Mouse (Mus musculus): ENCODE data around the gene Hivep3. TPM values are rescaled to one million over a fixed set of nuclear protein-coding genes. Genes with fewer than 3 reads are reported as not detected.

Gene Hivep3
- total and polyA plus RNA-seq, 3 experiments: 14.4 to 32.3 (median 21.2) TPM

DNA sequence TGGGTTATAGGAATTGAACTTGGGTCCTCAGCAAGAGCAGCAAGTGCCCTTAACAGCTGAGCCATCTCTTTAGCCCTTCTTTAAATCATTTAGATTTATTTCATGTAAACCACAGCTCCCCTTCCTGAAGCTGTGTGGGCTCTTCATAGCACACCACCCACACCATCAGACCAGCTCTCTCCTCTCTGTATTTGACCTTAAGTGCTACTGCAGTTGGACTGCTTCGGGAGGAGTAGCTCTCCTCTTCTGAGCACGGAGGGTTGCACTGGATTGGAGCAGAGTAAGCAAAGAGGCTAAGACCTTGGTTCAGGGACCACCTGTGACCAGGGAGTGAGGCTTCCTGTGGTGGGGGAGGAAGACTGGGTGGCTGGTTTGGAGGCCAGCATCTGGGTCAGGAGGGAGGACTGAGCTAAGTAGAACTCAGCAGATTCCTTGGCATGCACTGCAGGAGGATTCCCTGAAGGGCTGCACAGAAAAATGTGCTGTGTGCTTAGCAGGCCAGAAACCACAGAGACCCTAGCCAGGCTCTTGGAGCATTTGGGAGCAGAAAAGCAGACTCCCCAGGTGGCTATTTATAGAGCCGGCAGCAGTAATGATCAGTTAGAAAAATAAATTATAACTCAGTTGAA lies 132.4 kb downstream of the Hivep3 start:
- Histone ChIP-seq H3K36me3 (replicated peaks in 1 of 2; ENCODE audit: control insufficient read depth in 1 of 2, insufficient read depth in 1 of 2, low read length in 1 of 2) (peaks cover 0 to 24% of the 10 kb centered on the region in 2 experiments), H3K27ac (ENCODE audit: insufficient read depth, low read depth) (no peak overlapping the region), H3K27me3 (replicated peaks) (no peaks in the 10 kb centered on the region), H3K4me3 (replicated peaks in 1 of 3; ENCODE audit: low read depth in 2 of 3, low read length in 2 of 3, poor library complexity in 1 of 3) (no peak overlapping the region), H3K4me2 (ENCODE audit: insufficient read depth, low read depth, poor library complexity, severe bottlenecking) (no peak overlapping the region), H3K9ac (ENCODE audit: insufficient read depth, low read depth) (no peak overlapping the region), H3K79me2 (replicated peaks; ENCODE audit: control insufficient read depth, extremely low read depth, insufficient read depth, poor library complexity, severe bottlenecking) (no peaks in the 10 kb centered on the region), H3K9me3 (replicated peaks; ENCODE audit: low read length) (no peaks in the 10 kb centered on the region), H3K4me1 (ENCODE audit: control insufficient read depth in 1 of 2, insufficient read depth in 2 of 2) (peaks cover 0 to 5% of the 10 kb centered on the region in 2 experiments; a peak in 1 of 4 replicates)
- in situ Hi-C loops (cut with MboI; ENCODE audit: low pct_ligation_motif_present, low pct_unique_long_range_greater_than_20kb, low sequenced_read_pairs): no loop called here
- dilution Hi-C loops (cut with MboI; ENCODE audit: extremely low pct_ligation_motif_present, extremely low pct_unique_long_range_greater_than_20kb, low sequenced_read_pairs): no loop called here
- no peak for TF ChIP-seq POLR2AphosphoS2 (IDR thresholded peaks at IDR 0.05; ENCODE audit: low read depth, low read length)
- TF ChIP-seq E2F4 (IDR thresholded peaks at IDR 0.05; ENCODE audit: insufficient replicate concordance, low read depth, low read length): no peak
- TF ChIP-seq IRF4 (IDR thresholded peaks at IDR 0.05; ENCODE audit: low read depth, low read length): no peak
- no peak for TF ChIP-seq MXI1 (IDR thresholded peaks at IDR 0.05; ENCODE audit: low read depth, low read length)
- no peak for TF ChIP-seq TBP (conservative IDR thresholded peaks at IDR 0.05; ENCODE audit: low read depth, low read length)
- TF ChIP-seq NRF1 (IDR thresholded peaks at IDR 0.05; ENCODE audit: low read depth, low read length): no peak
- no peak for DNase-seq (ENCODE audit: extremely low read depth)

DNA sequence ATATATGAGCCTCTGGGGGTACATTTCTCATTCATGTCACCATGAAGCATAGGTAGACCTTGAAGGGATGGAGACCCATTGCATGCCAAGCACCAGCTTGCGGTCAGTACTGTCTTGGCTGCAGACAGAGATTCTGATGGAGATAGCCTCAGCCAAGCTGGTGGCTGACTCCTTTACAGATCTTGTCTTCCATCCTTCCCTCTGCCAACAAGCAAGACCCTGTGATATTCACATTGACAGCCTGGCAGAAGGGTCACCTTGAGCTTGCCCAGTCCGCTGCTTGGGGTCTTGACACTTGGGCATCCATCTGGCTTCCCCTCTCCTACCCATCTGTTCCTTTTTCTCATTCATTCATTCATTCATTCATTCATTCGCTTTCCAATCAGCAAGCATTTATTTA lies 133.5 kb downstream of the Hivep3 start:
- no peak for DNase-seq (ENCODE audit: extremely low read depth)
- peaks cover 0 to 14% of the 10 kb centered on the region in 2 experiments; a peak in 3 of 4 replicates for H3K4me1 ChIP-seq (ENCODE audit: control insufficient read depth in 1 of 2, insufficient read depth in 2 of 2)
- TF ChIP-seq ZNF384 (IDR thresholded peaks at IDR 0.05; ENCODE audit: low read depth, low read length) (no peak), MAFK (IDR thresholded peaks at IDR 0.05; ENCODE audit: insufficient replicate concordance, low read length) (no peak), KAT2A (IDR thresholded peaks at IDR 0.05; ENCODE audit: insufficient replicate concordance, low read length) (no peak), ETS1 (conservative IDR thresholded peaks at IDR 0.05; ENCODE audit: low read depth, low read length) (no peak), HCFC1 (IDR thresholded peaks at IDR 0.05; ENCODE audit: low read depth, low read length) (no peak), USF2 (conservative IDR thresholded peaks at IDR 0.05; ENCODE audit: low read depth, low read length) (no peak), NRF1 (IDR thresholded peaks at IDR 0.05; ENCODE audit: low read depth, low read length) (no peak), RAD21 (IDR thresholded peaks at IDR 0.05; ENCODE audit: low read depth, low read length) (no peak), IRF4 (IDR thresholded peaks at IDR 0.05; ENCODE audit: low read depth, low read length) (no peak), JUN (IDR thresholded peaks at IDR 0.05; ENCODE audit: insufficient read depth, low read depth, low read length) (no peak), ZMIZ1 (IDR thresholded peaks at IDR 0.05; ENCODE audit: low read depth, low read length) (no peak), EP300 (IDR thresholded peaks at IDR 0.05; ENCODE audit: low read length) (no peak), ZKSCAN1 (IDR thresholded peaks at IDR 0.05; ENCODE audit: borderline replicate concordance, low read depth, low read length) (no peak), TCF12 (IDR thresholded peaks at IDR 0.05; ENCODE audit: low read depth, low read length) (no peak), PAX5 (IDR thresholded peaks at IDR 0.05; ENCODE audit: low read length) (no peak), ELF1 (IDR thresholded peaks at IDR 0.05; ENCODE audit: low read depth, low read length) (no peak), CHD2 (IDR thresholded peaks at IDR 0.05; ENCODE audit: low read length) (no peak), RCOR1 (conservative IDR thresholded peaks at IDR 0.05; ENCODE audit: low read depth, low read length) (no peak)
- no peak overlapping the region for H3K27ac ChIP-seq (ENCODE audit: insufficient read depth, low read depth)
- in situ Hi-C loops (cut with MboI; ENCODE audit: low pct_ligation_motif_present, low pct_unique_long_range_greater_than_20kb, low sequenced_read_pairs): no loop called here
- no peaks in the 10 kb centered on the region for H3K79me2 ChIP-seq (replicated peaks; ENCODE audit: control insufficient read depth, extremely low read depth, insufficient read depth, poor library complexity, severe bottlenecking)
- no peaks in the 10 kb centered on the region for H3K9me3 ChIP-seq (replicated peaks; ENCODE audit: low read length)
- H3K4me3 ChIP-seq (replicated peaks in 1 of 3; ENCODE audit: low read depth in 2 of 3, low read length in 2 of 3, poor library complexity in 1 of 3): no peak overlapping the region
- dilution Hi-C loops (cut with MboI; ENCODE audit: extremely low pct_ligation_motif_present, extremely low pct_unique_long_range_greater_than_20kb, low sequenced_read_pairs): no loop called here
- no peaks in the 10 kb centered on the region for H3K27me3 ChIP-seq (replicated peaks)
- peaks cover 0 to 29% of the 10 kb centered on the region in 2 experiments for H3K36me3 ChIP-seq (replicated peaks in 1 of 2; ENCODE audit: control insufficient read depth in 1 of 2, insufficient read depth in 1 of 2, low read length in 1 of 2)
- H3K4me2 ChIP-seq (ENCODE audit: insufficient read depth, low read depth, poor library complexity, severe bottlenecking): no peak overlapping the region
- no peak overlapping the region for H3K9ac ChIP-seq (ENCODE audit: insufficient read depth, low read depth)
